Mouse (Mus musculus): Measurements from ENCODE around the gene Cntn5.
"Not testable (repeated sequence)": the region's sequence is repeated elsewhere in the genome, so short reads cannot be mapped to it uniquely, and the experiment has no call there.

Cntn5 gene

GRCm38 (mm10) chr9:10658086-10658485, 246.5 kb downstream of the Cntn5 start:
- POLR2A ChIA-PET, result no interaction called here
- CTCF ChIA-PET, result no interaction called here

GRCm38 (mm10) chr9:10657144-10657748, 247.3 kb downstream of the Cntn5 start:
- POLR2A ChIA-PET, result no interaction called here
- CTCF ChIA-PET, result no interaction called here

GRCm38 (mm10) chr9:10650632-10651031, 253.9 kb downstream of the Cntn5 start:
- POLR2A ChIA-PET, result no interaction called here
- CTCF ChIA-PET, result no interaction called here

- CTCF ChIA-PET, result no interaction called here
- POLR2A ChIA-PET, result no interaction called here
Observed at GRCm38 (mm10) chr9:10645951-10646350, 258.6 kb downstream of the Cntn5 start.

GRCm38 (mm10) chr9:10645045-10645830, 259.3 kb downstream of the Cntn5 start:
- ChIA-PET CTCF (no interaction called here), POLR2A (no interaction called here)

GRCm38 (mm10) chr9:10618036-10618435, 286.5 kb downstream of the Cntn5 start:
- POLR2A ChIA-PET, result no interaction called here
- CTCF ChIA-PET, result no interaction called here

- CTCF ChIA-PET, result no interaction called here
Observed at GRCm38 (mm10) chr9:10575346-10576241, 329.0 kb downstream of the Cntn5 start.

GRCm38 (mm10) chr9:10569830-10570229, 334.7 kb downstream of the Cntn5 start:
- POLR2A ChIA-PET, result no interaction called here
- CTCF ChIA-PET, result no interaction called here

More at GRCm38 (mm10) chr9:10575346-10576241, 329.0 kb downstream of the Cntn5 start:
- POLR2A ChIA-PET, result no interaction called here

- CTCF ChIA-PET, POLR2A ChIA-PET: not testable (repeated sequence)
Observed at GRCm38 (mm10) chr9:10540877-10541276, 363.7 kb downstream of the Cntn5 start.

GRCm38 (mm10) chr9:10532248-10532647, 372.3 kb downstream of the Cntn5 start:
- ChIA-PET CTCF (no interaction called here), POLR2A (no interaction called here)

GRCm38 (mm10) chr9:10531087-10531486, 373.5 kb downstream of the Cntn5 start:
- CTCF ChIA-PET, result no interaction called here
- POLR2A ChIA-PET, result no interaction called here

- POLR2A ChIA-PET, result interaction anchor here in 1 of 4 experiments (0.6 kb wide), 1 partner anchor 48 kb away, joined by 3 read pairs; no protein-coding TSS in a partner anchor
- CTCF ChIA-PET, result no interaction called here
Observed at GRCm38 (mm10) chr9:10529528-10529927, 375.0 kb downstream of the Cntn5 start.

GRCm38 (mm10) chr9:10529113-10529512, 375.5 kb downstream of the Cntn5 start:
- ChIA-PET POLR2A (no interaction called here), CTCF (no interaction called here)

- CTCF ChIA-PET, result no interaction called here
- POLR2A ChIA-PET, result no interaction called here
Observed at GRCm38 (mm10) chr9:10528692-10529091, 375.9 kb downstream of the Cntn5 start.

- ChIA-PET POLR2A (interaction anchor here in 1 of 4 experiments (0.9 kb wide), 1 partner anchor 11 kb away, joined by 3 read pairs; no protein-coding TSS in a partner anchor), CTCF (no interaction called here)
Observed at GRCm38 (mm10) chr9:10525915-10526667, 378.5 kb downstream of the Cntn5 start.

- ChIA-PET POLR2A (no interaction called here), CTCF (no interaction called here)
Observed at GRCm38 (mm10) chr9:10522604-10523003, 382.0 kb downstream of the Cntn5 start.

- CTCF ChIA-PET, result interaction anchor here in 1 of 4 experiments (0.6 kb wide), 1 partner anchor 100 kb away, joined by 3 read pairs; no protein-coding TSS in a partner anchor
- POLR2A ChIA-PET, result no interaction called here
Observed at GRCm38 (mm10) chr9:10521054-10521453, 383.5 kb downstream of the Cntn5 start.

GRCm38 (mm10) chr9:10492243-10492642, 412.3 kb downstream of the Cntn5 start:
- ChIA-PET CTCF (no interaction called here), POLR2A (no interaction called here)

- CTCF ChIA-PET, result no interaction called here
Observed at GRCm38 (mm10) chr9:10471484-10472125, 433.0 kb downstream of the Cntn5 start.

More at GRCm38 (mm10) chr9:10471484-10472125, 433.0 kb downstream of the Cntn5 start:
- POLR2A ChIA-PET, result no interaction called here
